Mouse (Mus musculus): ENCODE data around the gene Skp1a. TPM values are rescaled to one million over a fixed set of nuclear protein-coding genes. Genes with fewer than 3 reads are reported as not detected.

Gene Skp1a
- polyA plus RNA-seq (2012; rRNA removed): 2.3 and 3.2 TPM in 2 replicates

DNA sequence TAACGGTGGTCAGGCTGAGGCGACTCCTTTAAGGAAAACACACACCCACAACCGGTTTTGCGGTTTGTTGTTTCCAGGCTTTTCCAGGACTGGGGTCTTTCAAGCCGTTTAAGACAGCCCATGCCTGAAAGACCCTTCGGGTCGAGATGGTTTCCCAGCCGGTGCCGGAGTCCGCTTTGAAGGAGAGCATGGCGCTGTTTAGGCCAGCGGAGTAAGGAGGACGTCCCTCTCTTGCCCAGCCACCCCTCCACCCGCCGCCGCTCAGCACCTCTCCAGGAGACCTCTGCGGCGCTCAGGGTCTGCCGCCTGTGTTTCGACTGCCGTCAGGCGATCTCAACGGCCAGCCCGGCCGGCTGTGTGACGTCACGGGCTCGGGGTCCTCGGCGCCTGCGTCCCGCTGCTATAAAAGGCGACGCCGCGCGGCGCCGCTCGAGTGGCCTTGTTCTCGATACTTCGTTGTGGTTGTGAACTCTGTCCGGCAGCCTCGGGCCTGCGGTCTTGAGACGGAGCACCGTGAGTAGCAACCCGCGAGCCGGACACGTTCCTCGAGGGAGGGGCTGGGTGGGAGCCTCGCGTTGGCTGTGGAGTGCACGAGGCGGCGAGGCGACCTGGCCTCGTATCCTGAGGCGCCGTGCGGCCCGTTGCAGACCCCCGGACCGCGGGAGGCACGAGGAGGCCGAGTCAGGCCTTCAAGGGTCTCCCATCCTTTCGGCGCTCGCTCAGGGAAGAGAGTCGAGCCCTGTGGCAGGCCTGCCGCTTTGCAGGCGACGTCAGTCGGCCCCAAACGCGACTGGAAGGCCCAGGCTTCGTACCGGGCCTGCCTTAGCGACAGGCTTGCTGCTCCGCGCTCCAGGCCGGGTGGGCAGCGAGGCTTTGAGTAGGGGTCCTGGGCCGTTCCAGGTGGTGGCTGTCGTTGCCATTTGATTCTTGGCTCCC lies at the start of gene Skp1a:
Gene Skp1a, plus strand, starts transcription at position 390 of the 936 bp plus-strand sequence.

GRCm38 (mm10) chr11:52213887-52214286 lies 17.9 kb upstream of the Skp1a start, which contains the start of gene Olfr1371:
TSS of gene Olfr1371 (minus strand) at chr11:52213987.

DNA sequence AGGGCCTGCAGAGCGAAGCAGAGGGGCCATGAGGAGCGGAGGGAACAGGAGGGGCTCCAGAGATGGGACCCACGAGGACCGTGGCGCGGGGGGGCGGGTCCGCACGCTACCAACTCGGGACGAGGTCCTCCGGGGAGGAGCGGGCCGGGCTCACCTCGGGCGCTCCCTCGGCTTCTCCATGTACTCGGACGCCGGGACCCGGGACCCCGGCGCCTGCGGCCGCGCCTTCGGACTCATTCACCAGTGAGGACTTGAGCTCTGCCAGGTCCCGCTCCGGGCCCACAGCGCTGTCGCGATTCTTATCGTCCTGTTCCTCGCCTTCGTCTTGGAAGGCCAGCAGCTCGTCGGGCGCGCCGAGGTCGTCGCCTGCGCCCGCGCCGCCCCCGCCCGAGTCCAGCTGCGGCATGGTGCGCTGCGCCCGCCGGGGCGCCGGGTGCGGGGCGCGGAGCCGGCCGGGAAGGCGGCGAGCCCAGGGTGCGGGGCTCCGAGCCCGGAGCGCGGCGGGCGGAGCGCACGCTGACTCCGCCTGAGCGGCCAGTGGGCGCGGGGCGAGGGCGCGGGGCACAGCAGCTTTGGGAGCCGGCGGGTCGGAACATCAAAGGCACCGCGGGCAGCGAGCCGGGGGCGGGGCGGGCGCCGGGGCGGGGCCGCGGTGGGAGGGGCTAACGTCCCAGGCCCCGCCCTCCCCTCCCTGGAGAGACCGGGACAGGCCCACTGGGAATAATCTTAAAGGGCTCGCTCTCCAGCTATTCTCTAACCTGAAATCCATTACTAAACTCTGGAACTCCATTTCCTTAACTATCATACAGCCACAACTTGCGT lies 51.2 kb downstream of the Skp1a start, which contains the start of gene Tcf7:
Gene Tcf7, minus strand, starts transcription at position 241 of the 822 bp plus-strand sequence.

Other genes with a start within 250 kb of the Skp1a start
- gene Ube2b, start 231.2 kb upstream of the Skp1a start, polyA plus RNA-seq (2012; rRNA removed): 6.6 and 11.9 TPM in 2 replicates
- gene Cdkl3, start 227.8 kb upstream of the Skp1a start, polyA plus RNA-seq (2012; rRNA removed): 0.37 and 0.66 TPM in 2 replicates
- gene Ppp2ca, start 133.3 kb upstream of the Skp1a start, polyA plus RNA-seq (2012; rRNA removed): 7.4 and 9.2 TPM in 2 replicates
- not detected in 2 replicates for gene Olfr1373, start 86.5 kb upstream of the Skp1a start, polyA plus RNA-seq (2012; rRNA removed)
- not detected in 2 replicates for gene Olfr1371, start 18.0 kb upstream of the Skp1a start, polyA plus RNA-seq (2012; rRNA removed)
- gene Tcf7, start 51.0 kb downstream of the Skp1a start, polyA plus RNA-seq (2012; rRNA removed): 2.5 and 3.1 TPM in 2 replicates
- gene Vdac1, start 128.9 kb downstream of the Skp1a start, polyA plus RNA-seq (2012; rRNA removed): 35.7 and 39.6 TPM in 2 replicates
- 40.5 and 55.5 TPM in 2 replicates for gene 9530068E07Rik, start 164.4 kb downstream of the Skp1a start, polyA plus RNA-seq (2012; rRNA removed)

Measured in stomach, adult 2 months (tissue).